Mouse (Mus musculus): ENCODE results near the gene Sox9.

- TF ChIP-seq CTCF (IDR thresholded peaks at IDR 0.05; ENCODE audit: insufficient read depth, low read depth, low read length) (no peak), POLR2A (IDR thresholded peaks at IDR 0.05; ENCODE audit: insufficient read depth, low read depth, low read length) (no peak)
These were observed 45.0 kb upstream of the Sox9 start for GRCm38 (mm10) chr11:112737071-112737470.
